Mouse (Mus musculus): Measurements from ENCODE around the gene Nol6. TPM values are rescaled to one million over a fixed set of nuclear protein-coding genes. Genes with fewer than 3 reads are reported as not detected.
"Not testable (repeated sequence)": the region's sequence is repeated elsewhere in the genome, so short reads cannot be mapped to it uniquely, and the experiment has no call there.

Gene Nol6
- total RNA-seq, 2 experiments from 2014 or later: 96.0 to 103 TPM

GRCm38 (mm10) chr4:41116817-41117216 is 7.4 kb downstream of the Nol6 start:
- DNase-seq: no peak

- DNase-seq: no peak
Observed at GRCm38 (mm10) chr4:41115793-41116192, 8.5 kb downstream of the Nol6 start.

GRCm38 (mm10) chr4:41115074-41115473 is 9.2 kb downstream of the Nol6 start:
- no peak for DNase-seq

- no peak for DNase-seq
Observed at GRCm38 (mm10) chr4:41114358-41115070, 9.7 kb downstream of the Nol6 start.

GRCm38 (mm10) chr4:41108717-41109425 is 15.4 kb downstream of the Nol6 start:
- no peak for DNase-seq

GRCm38 (mm10) chr4:41107440-41107839 is 16.8 kb downstream of the Nol6 start:
- no peak for DNase-seq

GRCm38 (mm10) chr4:41102901-41103300 is 21.4 kb downstream of the Nol6 start:
- DNase-seq: no peak

GRCm38 (mm10) chr4:41100986-41101385 is 23.3 kb downstream of the Nol6 start:
- no peak for DNase-seq

GRCm38 (mm10) chr4:41098577-41098951 is 25.7 kb downstream of the Nol6 start:
- no peak for DNase-seq

- DNase-seq: no peak
Observed at GRCm38 (mm10) chr4:41097871-41098576, 26.2 kb downstream of the Nol6 start, which contains the start of gene Aqp3. Aqp3 (minus strand) TSS chr4:41098183.

GRCm38 (mm10) chr4:41097381-41097780 is 26.9 kb downstream of the Nol6 start:
- DNase-seq: no peak

- no peak for DNase-seq
Observed at GRCm38 (mm10) chr4:41096794-41097193, 27.5 kb downstream of the Nol6 start.

GRCm38 (mm10) chr4:41096169-41096568 is 28.1 kb downstream of the Nol6 start:
- DNase-seq: no peak

GRCm38 (mm10) chr4:41094361-41094760 is 29.9 kb downstream of the Nol6 start:
- DNase-seq: no peak

- DNase-seq: no peak
Observed at GRCm38 (mm10) chr4:41092958-41093357, 31.3 kb downstream of the Nol6 start.

- no peak for DNase-seq
Observed at GRCm38 (mm10) chr4:41091391-41091790, 32.9 kb downstream of the Nol6 start.

GRCm38 (mm10) chr4:41089705-41090104 is 34.5 kb downstream of the Nol6 start:
- no peak for DNase-seq

GRCm38 (mm10) chr4:41089189-41089588 is 35.1 kb downstream of the Nol6 start:
- no peak for DNase-seq

GRCm38 (mm10) chr4:41087459-41088298 is 36.6 kb downstream of the Nol6 start:
- no peak for DNase-seq

GRCm38 (mm10) chr4:41086947-41087346 is 37.3 kb downstream of the Nol6 start:
- DNase-seq: no peak

GRCm38 (mm10) chr4:41084819-41085218 is 39.4 kb downstream of the Nol6 start:
- DNase-seq: no peak

- not testable (repeated sequence) for DNase-seq
Observed at GRCm38 (mm10) chr4:41082803-41083202, 41.5 kb downstream of the Nol6 start.
